Comparison of ENCODE assay signal across 8 mouse cellular contexts in the genomic region with DNA sequence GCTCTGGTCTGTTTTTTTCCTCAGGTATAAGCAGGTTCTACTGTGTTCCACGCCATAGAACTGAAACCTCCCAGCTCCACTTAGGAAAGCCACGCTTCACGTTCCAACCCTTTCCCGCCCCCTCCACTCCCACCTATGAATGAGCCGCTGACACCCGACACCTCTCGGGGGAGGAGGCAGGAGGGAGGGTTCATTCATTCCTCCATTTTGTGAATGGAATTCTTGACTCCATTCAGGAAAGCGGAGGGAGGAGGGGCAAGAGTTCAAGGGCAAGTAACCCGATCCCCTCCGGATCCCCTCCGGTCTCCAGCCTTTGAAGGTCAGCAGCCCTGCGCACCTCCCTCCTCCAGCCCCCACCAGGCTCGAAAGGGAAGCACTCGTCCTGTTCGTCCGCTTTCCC. TPM values are rescaled to one million over a fixed set of nuclear protein-coding genes. Genes with fewer than 3 reads are reported as not detected.
DNase-seq lines count a peak whose midpoint lies in the region; ATAC-seq and TF ChIP-seq lines count a peak whose summit lies in the region.

No protein-coding gene starts in this region.

- peaks cover 5% of the 10 kb centered on the region; the same call in 1 of the 2 replicates for H3K36me3 ChIP-seq in forebrain, embryonic 16.5 days (ENCODE audit: control insufficient read depth, insufficient read depth)
- peaks cover 16% of the 10 kb centered on the region for H3K36me3 ChIP-seq in hindbrain, postnatal 0 days (ENCODE audit: insufficient read depth, low read length)
- H3K36me3 ChIP-seq in liver, embryonic 12.5 days = peaks cover 23% of the 10 kb centered on the region
- peaks cover 23% of the 10 kb centered on the region for H3K36me3 ChIP-seq in neural tube, embryonic 12.5 days

- DNase-seq in urinary bladder, postnatal 25 days (ENCODE audit: low spot score) = peak; percentile 41
- no peak for DNase-seq in urinary bladder, adult 18-20 months (ENCODE audit: low spot score in 2 of 2)
- peak; percentile 75 for DNase-seq in hindbrain, postnatal 0 days (ENCODE audit: low spot score)
- no peak for DNase-seq in spleen, adult 18-20 months
- no peak for DNase-seq in left cerebral cortex, adult 11 months (ENCODE audit: low spot score)

- peak overlapping the region; percentile 48 for H3K4me2 ChIP-seq in forebrain, embryonic 16.5 days (ENCODE audit: low read length)
- H3K4me2 ChIP-seq in hindbrain, postnatal 0 days (ENCODE audit: low read depth, low read length) = peak overlapping the region; percentile 56
- H3K4me2 ChIP-seq in liver, embryonic 12.5 days = peak overlapping the region; percentile 51
- H3K4me2 ChIP-seq in neural tube, embryonic 12.5 days (replicated peaks) = peak overlapping the region; percentile 50

- no peak for TF ChIP-seq CTCF in hindbrain, postnatal 0 days (IDR thresholded peaks at IDR 0.05; ENCODE audit: low read depth)

- peak overlapping the region; percentile 29 for H3K4me3 ChIP-seq in forebrain, embryonic 16.5 days (replicated peaks; ENCODE audit: low read length)
- peak overlapping the region; percentile 34 for H3K4me3 ChIP-seq in hindbrain, postnatal 0 days (ENCODE audit: low read length)
- H3K4me3 ChIP-seq in liver, embryonic 12.5 days = peak overlapping the region; percentile 28
- H3K4me3 ChIP-seq in neural tube, embryonic 12.5 days = no peak overlapping the region

- WGBS in forebrain, embryonic 16.5 days = under 1% methylated on average over 16 of the region's 16 CpGs
- WGBS in hindbrain, postnatal 0 days = under 1% methylated on average over 16 of the region's 16 CpGs
- 3% methylated on average over 16 of the region's 16 CpGs for WGBS in liver, embryonic 12.5 days (ENCODE audit: insufficient replicate concordance)
- under 1% methylated on average over 16 of the region's 16 CpGs for WGBS in neural tube, embryonic 12.5 days

- H3K9me3 ChIP-seq in forebrain, embryonic 16.5 days (ENCODE audit: control insufficient read depth, low read length) = no peaks in the 10 kb centered on the region
- H3K9me3 ChIP-seq in hindbrain, postnatal 0 days (ENCODE audit: low read length) = no peaks in the 10 kb centered on the region
- H3K9me3 ChIP-seq in liver, embryonic 12.5 days (replicated peaks) = no peaks in the 10 kb centered on the region
- H3K9me3 ChIP-seq in neural tube, embryonic 12.5 days = no peaks in the 10 kb centered on the region

- H3K4me1 ChIP-seq in forebrain, embryonic 16.5 days (replicated peaks; ENCODE audit: control insufficient read depth, insufficient read depth, low read length) = peaks cover 7% of the 10 kb centered on the region
- no peaks in the 10 kb centered on the region for H3K4me1 ChIP-seq in hindbrain, postnatal 0 days (ENCODE audit: insufficient read depth, low read length)
- peaks cover 9% of the 10 kb centered on the region; the same call in 1 of the 2 replicates for H3K4me1 ChIP-seq in liver, embryonic 12.5 days
- peaks cover 11% of the 10 kb centered on the region for H3K4me1 ChIP-seq in neural tube, embryonic 12.5 days

- peaks cover 10% of the 10 kb centered on the region; the same call in 1 of the 2 replicates for H3K27me3 ChIP-seq in forebrain, embryonic 16.5 days (replicated peaks; ENCODE audit: control insufficient read depth, insufficient read depth, low read length)
- H3K27me3 ChIP-seq in hindbrain, postnatal 0 days (ENCODE audit: insufficient read depth, low read length) = 0 out of 2 replicates have a peak, but pooled peaks cover 6% of the 10 kb centered on the region
- peaks cover 71% of the 10 kb centered on the region for H3K27me3 ChIP-seq in liver, embryonic 12.5 days (replicated peaks)
- peaks cover 26% of the 10 kb centered on the region for H3K27me3 ChIP-seq in neural tube, embryonic 12.5 days (replicated peaks)

- H3K27ac ChIP-seq in forebrain, embryonic 16.5 days (ENCODE audit: low read length) = no peak overlapping the region
- no peak overlapping the region; the same call in 1 of the 2 replicates for H3K27ac ChIP-seq in hindbrain, postnatal 0 days
- H3K27ac ChIP-seq in liver, embryonic 12.5 days = no peak overlapping the region
- no peak overlapping the region for H3K27ac ChIP-seq in neural tube, embryonic 12.5 days

- H3K9ac ChIP-seq in forebrain, embryonic 16.5 days (replicated peaks; ENCODE audit: low read depth, low read length) = 0 out of 2 replicates have a peak overlapping the region, but pooled peaks have one; percentile 24
- H3K9ac ChIP-seq in hindbrain, postnatal 0 days (replicated peaks; ENCODE audit: low read length) = 0 out of 2 replicates have a peak overlapping the region, but pooled peaks have one; percentile 22
- H3K9ac ChIP-seq in liver, embryonic 12.5 days = no peak overlapping the region
- no peak overlapping the region for H3K9ac ChIP-seq in neural tube, embryonic 12.5 days

- ATAC-seq in forebrain, embryonic 16.5 days = peak; percentile 62
- ATAC-seq in hindbrain, postnatal 0 days = peak; percentile 73
- ATAC-seq in liver, embryonic 12.5 days = no peak
- peak; percentile 65; the same call in 1 of the 2 replicates for ATAC-seq in neural tube, embryonic 12.5 days (ENCODE audit: low FRiP score, low read depth)

RNA-seq across cellular contexts. Expression of a gene that starts 12.7 kb away (rescaled TPM):
- polyA plus RNA-seq in forebrain, embryonic 16.5 days (2015; fragmentation: Nextera tagmentation; extraction: Ambion mirVana) = 6.8 and 7.3 TPM in 2 replicates
- total RNA-seq in hindbrain, postnatal 0 days (2014; rRNA removed) = 47.7 and 56.9 TPM in 2 replicates
- polyA plus RNA-seq in hindbrain, postnatal 0 days (2015; fragmentation: Nextera tagmentation; extraction: Ambion mirVana) = 22.5 and 30.2 TPM in 2 replicates
- polyA plus RNA-seq in liver, embryonic 12.5 days (2016; fragmentation: Nextera tagmentation; extraction: Ambion mirVana) = 1.4 and 2.0 TPM in 2 replicates
- 10.7 and 15.4 TPM in 2 replicates for polyA plus RNA-seq in neural tube, embryonic 12.5 days (2016; fragmentation: Nextera tagmentation; extraction: Ambion mirVana)

RNA-seq across cellular contexts. Expression of a gene that starts 39.7 kb away (rescaled TPM):
- polyA plus RNA-seq in forebrain, embryonic 16.5 days (2015; fragmentation: Nextera tagmentation; extraction: Ambion mirVana) = 39.9 and 41.9 TPM in 2 replicates
- 19.0 and 24.1 TPM in 2 replicates for total RNA-seq in hindbrain, postnatal 0 days (2014; rRNA removed)
- polyA plus RNA-seq in hindbrain, postnatal 0 days (2015; fragmentation: Nextera tagmentation; extraction: Ambion mirVana) = 25.6 and 30.6 TPM in 2 replicates
- 25.6 and 26.3 TPM in 2 replicates for polyA plus RNA-seq in liver, embryonic 12.5 days (2016; fragmentation: Nextera tagmentation; extraction: Ambion mirVana)
- 40.0 and 43.2 TPM in 2 replicates for polyA plus RNA-seq in neural tube, embryonic 12.5 days (2016; fragmentation: Nextera tagmentation; extraction: Ambion mirVana)

Comparison
In these comparisons a context has a peak if more than half of its experiments do, and no peak if none do; other contexts are left out.
1. DNase-seq: peak in urinary bladder, postnatal 25 days (single experiment) and hindbrain, postnatal 0 days (single experiment); none in urinary bladder, adult 18-20 months (0 of 2), spleen, adult 18-20 months (0 of 2) and left cerebral cortex, adult 11 months (single experiment).
2. H3K9ac ChIP-seq: peak in forebrain, embryonic 16.5 days (single experiment) and hindbrain, postnatal 0 days (single experiment); none in liver, embryonic 12.5 days (single experiment) and neural tube, embryonic 12.5 days (single experiment).
3. Peak in every context shown above with its lines, with median percentiles within 50 percentile points of each other: H3K4me2 ChIP-seq.